Mouse (Mus musculus) C2C12 (cell line): ENCODE results near the gene Emsy.

Source experiments
- CTCF ChIP-seq: IDR thresholded peaks from one replicate; pipeline ENCODE4 v1.5.1; 2011; ENCODE audit not compliant: control insufficient read depth, insufficient read depth, insufficient read length
- USF1 ChIP-seq: IDR thresholded peaks from one replicate; pipeline ENCODE4 v1.6.1; 2011; ENCODE audit warnings: low read depth, mild to moderate bottlenecking, control low read depth, moderate library complexity

DNA sequence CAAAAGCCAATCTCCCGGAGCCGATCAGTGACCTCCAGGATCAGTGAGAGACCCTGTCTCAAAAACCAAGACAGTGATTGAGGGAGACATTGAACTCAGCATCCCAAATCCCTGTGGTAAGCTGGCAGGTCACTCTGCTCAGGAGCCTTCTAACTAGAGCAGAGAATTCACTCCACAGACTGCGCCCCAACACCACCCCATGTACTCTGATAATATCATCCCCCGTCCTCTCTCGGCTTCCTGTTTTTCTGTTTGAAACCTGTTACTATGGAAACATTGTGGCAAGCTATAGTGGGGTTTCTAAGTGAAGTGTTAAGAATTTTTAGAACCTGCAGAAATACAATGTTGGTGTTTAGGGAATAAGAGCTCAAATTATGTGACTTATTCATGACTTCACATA is 37.5 kb upstream of the Emsy start:
- TF ChIP-seq CTCF, result no peak
- TF ChIP-seq USF1, result no peak
